Mouse (Mus musculus): Measurements from ENCODE around the gene Vsig4.
"Not testable (repeated sequence)": the region's sequence is repeated elsewhere in the genome, so short reads cannot be mapped to it uniquely, and the experiment has no call there.

Vsig4 gene

DNA sequence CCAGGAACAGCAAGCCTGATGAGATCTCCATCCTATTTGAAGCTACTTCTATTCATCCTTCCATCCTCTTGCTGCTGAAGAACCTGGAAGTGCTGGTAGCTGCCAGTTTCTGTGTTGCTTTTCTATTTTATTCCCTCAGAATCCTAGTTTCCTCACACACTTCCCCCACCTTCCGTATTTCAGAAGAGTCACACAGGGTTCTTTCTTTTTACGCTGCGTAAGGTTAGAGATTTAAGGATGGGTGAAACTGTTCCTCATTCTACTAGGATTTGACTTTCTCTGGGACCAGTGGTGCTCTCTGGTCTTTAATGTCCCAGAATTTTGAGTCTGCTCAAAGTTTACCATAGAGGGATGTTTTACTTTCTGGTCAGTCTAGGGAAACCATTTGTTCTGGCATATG lies at the start of gene Vsig4:
Gene Vsig4, minus strand, starts transcription at position 101 of the 400 bp plus-strand sequence.
- DNase-seq (ENCODE audit: low spot score in 2 of 2), result no peak

DNA sequence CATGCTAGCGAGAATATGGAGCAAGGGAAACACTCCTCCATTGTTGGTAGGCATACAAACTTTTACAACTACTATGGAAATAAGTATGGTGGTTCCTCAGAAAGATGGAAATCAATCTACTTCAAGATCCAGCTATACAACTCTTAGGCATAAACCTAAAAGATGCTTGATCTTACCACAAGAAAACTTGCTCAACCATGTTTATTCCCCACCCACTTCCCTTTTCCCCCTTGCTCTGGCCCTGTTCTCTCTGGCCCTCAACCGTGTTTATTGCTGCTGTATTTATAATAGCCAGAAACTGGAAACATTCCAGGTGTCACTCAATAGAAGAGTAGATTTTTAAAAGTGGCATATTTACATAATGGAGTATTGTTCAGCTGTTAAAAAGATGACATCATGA lies 45.9 kb upstream of the Vsig4 start:
- no peak for DNase-seq (ENCODE audit: low spot score in 2 of 2)

DNA sequence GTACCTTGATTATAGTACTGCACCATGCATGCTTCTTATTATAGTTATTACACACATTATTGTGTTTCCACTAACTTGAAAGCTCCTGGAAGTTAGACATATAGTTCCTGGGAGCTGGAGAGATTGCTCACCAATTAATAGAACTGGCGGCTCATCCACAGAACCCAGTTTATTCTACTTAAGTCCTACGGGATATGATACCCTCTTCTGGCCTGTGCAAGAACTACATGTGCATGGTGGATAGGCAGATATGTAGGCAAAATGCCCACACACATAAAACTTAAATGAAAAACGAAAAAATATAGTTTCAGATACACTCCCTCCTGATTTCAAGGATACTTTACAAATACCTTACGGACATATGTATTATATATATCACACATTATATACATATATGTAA lies 36.5 kb upstream of the Vsig4 start:
- DNase-seq (ENCODE audit: low spot score in 2 of 2), result no peak

- no peak for DNase-seq (ENCODE audit: low spot score in 2 of 2)
Observed at GRCm38 (mm10) chrX:96256509-96256908, 36.7 kb downstream of the Vsig4 start.

DNA sequence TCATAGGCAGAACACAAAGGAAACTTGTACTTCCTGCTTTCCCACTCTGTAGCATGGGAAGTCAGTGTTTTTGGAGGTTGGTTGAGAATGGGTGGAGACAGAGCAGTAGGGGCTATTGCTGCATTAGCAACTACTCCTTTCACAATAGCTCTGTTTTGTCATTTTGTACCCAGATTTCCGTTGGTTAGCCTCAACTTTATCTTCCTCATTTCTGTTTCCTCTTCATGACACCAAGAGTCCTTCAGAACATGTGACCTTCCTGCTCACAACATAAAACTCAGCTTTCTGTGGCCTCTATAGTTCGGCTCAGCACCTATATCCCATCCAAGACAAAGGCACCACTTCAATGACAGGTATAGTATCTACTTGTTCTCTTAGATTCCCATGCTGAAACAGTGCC lies 53.6 kb downstream of the Vsig4 start:
- no peak for DNase-seq (ENCODE audit: low spot score in 2 of 2)

- DNase-seq (ENCODE audit: low spot score in 2 of 2), result no peak
Observed at GRCm38 (mm10) chrX:96239037-96239436, 54.2 kb downstream of the Vsig4 start.

DNA sequence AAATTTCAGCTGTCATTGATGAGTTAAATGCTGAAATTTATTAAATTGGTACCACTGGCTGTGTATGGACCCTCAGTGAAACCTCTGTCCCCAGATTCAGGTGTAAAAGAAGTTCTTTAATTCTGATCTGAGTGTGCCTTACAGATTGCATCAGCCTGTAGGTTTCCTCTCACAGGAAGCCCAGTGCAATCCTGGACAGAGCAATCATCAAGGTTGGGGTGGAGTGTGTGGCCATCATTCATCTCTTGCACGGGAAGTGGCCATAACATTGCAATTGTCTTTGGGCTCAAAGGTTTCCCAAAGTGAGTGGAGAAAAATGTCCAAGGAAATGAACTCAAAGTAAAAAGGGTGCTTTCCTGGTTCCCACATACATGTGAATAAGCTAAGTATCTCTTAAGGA lies 57.5 kb downstream of the Vsig4 start:
- no peak for DNase-seq (ENCODE audit: low spot score in 2 of 2)

GRCm38 (mm10) chrX:96227030-96227429 lies 66.2 kb downstream of the Vsig4 start:
- no peak for DNase-seq (ENCODE audit: low spot score in 2 of 2)

GRCm38 (mm10) chrX:96225474-96225873 lies 67.8 kb downstream of the Vsig4 start:
- no peak for DNase-seq (ENCODE audit: low spot score in 2 of 2)

DNA sequence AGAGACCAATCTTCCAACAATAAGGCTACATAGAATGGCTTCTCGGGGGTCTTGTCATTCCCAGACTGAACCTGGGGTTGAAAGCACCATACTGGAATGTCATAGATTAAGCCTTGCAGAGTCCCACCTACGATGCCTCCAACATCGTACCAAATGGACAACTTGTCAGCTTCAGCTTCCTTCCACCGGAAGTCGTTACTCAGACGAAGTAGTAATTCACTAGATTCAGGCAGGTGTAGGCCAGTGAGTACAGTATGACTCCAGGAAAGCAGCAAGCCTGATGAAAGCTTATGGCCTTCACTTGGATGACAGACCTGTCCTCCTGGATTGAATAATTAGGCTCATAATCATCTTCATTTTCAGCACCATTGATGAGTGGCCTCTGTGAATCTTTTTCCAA lies 69.0 kb downstream of the Vsig4 start:
- DNase-seq (ENCODE audit: low spot score in 2 of 2), result no peak

DNA sequence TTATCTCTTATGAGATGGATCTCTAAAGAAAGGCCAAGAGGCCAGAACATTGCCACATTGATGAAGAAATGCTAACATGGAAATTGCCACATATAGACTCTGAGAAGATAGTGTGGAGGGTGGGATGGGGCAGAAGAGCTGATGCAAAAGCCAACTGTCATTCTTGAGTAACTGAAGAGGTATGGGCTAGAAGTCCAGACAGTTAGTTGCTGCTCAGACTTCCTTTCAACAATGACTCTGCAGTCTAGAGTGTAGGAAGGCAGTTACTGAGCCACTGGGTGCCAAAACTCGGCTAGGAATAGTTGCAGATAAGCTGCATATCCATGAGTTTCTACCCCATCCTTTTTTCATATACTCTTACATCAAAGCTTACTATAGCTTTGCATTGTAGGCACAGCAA lies 75.2 kb downstream of the Vsig4 start:
- no peak for DNase-seq (ENCODE audit: low spot score in 2 of 2)

GRCm38 (mm10) chrX:96206872-96207271 lies 86.4 kb downstream of the Vsig4 start:
- DNase-seq (ENCODE audit: low spot score in 2 of 2), result no peak

DNA sequence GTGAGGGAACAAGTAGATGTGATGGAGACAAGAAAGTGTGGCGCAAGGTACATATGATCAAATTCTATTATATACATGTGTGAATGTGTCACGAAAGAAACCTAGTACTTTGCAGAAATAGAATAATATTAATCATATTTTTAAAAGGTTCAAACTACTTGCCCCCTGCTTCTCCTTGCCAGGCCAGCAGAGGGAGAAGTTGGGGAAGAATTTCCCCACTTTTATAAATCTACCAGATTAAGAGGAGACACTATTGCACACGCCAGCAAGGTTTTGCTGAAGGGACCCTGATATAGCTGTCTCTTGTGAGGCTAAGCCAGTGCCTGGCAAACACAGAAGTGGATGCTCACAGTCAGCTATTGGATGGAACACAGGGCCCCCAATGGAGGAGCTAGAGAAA lies 88.1 kb downstream of the Vsig4 start:
- not testable (repeated sequence) for DNase-seq (ENCODE audit: low spot score in 2 of 2)

All from right cerebral cortex, postnatal 36 days (tissue).